Mouse (Mus musculus) left cerebral cortex, adult 18-20 months (tissue): ENCODE measurements around the gene Zfp60. TPM values are rescaled to one million over a fixed set of nuclear protein-coding genes. Genes with fewer than 3 reads are reported as not detected.

ENCODE experiments used
- DNase-seq, 2 experiments: peaks; one replicate each; pipeline ENCODE4 v3.0.0; 2021 to 2022; ENCODE audit warnings: low spot score in 2 of 2, mixed read lengths in 1 of 2
- long read RNA-seq, 2 experiments: library from polyadenylated mRNA; stranded (forward); transcript quantifications; one replicate each; pipeline ENCODE4 v2.0.0; 2021
- total RNA-seq, 2 experiments: library from RNA; stranded (reverse); gene quantifications; 2 replicates each; pipeline ENCODE4 v1.2.3; 2021

The Zfp60 gene
- 10 to 100 TPM; 35.7 to 36.0 TPM for total RNA-seq
- long read RNA-seq, experiment 1, full-length matches to known transcripts, result 10 of 13 reads
- long read RNA-seq, experiment 1, partial matches to known transcripts, result 0 of 13 reads
- long read RNA-seq, experiment 1, other reads (novel, unspliced or antisense), result 3 of 13 reads
- long read RNA-seq, experiment 2, full-length matches to known transcripts, result 4 of 7 reads
- long read RNA-seq, experiment 2, partial matches to known transcripts, result 0 of 7 reads
- long read RNA-seq, experiment 2, other reads (novel, unspliced or antisense), result 3 of 7 reads

DNA sequence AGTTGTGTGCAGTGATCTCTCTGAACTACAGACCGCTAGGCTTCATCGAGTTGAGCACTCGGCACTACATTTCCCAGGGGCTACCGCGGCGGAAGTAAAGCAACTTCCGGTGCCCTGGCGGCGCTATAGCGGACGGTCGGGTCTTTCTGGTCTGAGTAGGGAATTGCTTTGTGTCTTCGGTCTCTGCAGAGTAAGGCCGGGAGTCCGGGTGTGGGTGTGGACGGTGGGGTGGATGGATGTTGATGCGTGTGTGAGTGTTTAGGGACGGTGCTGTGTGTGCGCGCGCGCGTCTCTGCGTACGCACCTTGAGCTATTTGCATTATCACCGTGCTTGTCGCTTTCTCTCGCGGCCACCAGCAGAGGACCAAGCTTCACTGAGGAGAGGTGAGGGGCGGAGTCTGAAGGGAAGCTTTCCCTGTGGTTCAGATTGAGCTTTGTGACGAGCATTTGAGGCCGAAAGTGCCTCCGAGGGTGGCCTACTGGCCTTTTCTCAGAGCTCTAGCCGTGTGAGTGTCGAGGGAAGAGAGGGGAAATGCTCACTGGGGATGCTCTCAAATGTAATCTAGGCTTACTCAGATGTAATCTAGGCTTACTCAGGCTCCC lies at the start of gene Zfp60:
Zfp60 (plus strand) TSS at position 109 of the 603 bp plus-strand sequence.
- peak; percentile 85 to 88 for DNase-seq

GRCm38 (mm10) chr7:27683218-27683617 lies 48.0 kb upstream of the Zfp60 start:
- DNase-seq, result no peak

DNA sequence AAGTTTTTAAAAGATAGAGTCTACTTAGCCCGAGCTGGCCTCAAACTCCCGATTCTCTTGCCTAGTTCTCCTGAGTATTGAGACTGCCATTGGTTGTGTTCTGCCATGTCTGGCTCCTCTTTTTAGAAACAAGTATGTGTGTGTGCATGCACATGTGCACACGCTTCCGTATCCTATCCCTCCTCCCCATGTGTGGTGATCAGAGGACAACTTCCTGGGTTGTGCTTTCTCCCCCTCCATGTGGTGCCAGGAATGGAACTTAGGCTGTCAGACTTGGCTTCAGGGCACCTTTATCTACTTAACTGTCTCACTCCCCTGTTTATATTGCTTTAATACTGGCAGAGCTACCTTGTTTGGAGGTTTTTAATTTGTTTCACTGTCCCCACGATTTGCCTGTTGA lies 46.0 kb upstream of the Zfp60 start:
- no peak for DNase-seq

DNA sequence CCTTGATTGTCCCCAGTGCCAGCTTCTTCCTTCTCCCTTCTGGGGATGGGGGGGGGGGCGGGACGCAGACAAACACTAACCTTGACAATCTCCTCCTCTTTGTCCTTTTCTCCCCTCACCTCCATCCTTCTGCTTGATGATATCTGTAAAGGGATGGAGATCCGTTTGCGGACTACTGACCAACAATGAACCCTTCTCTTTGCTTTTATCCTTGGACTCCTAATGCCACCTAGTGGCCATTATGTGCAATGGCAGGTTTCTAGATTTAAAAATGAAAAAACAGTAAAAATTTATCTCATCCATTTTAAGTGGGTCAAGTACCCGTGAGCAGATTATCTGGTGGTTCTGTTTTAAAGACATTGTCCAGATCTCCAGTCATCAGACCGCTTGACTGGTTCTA lies 45.5 kb upstream of the Zfp60 start:
- DNase-seq, result no peak

DNA sequence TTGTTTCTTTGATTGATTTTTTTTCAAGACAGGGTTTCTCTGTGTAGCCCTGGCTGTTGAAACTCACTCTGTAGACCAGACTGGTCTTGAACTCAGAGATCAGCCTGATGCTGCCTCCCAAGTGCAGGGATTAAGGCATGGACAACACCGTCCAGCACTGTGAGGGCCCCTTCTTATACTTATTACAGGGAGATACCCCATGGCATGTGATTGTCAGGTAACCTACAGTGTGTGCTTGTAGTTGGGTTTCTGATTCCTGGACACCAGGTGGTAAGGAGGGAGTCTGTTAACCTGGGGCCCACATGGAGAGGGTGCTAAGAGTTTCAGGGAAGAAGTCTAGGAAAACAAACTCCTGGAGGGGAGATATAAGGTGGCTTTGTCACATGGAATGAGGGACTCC lies 44.1 kb upstream of the Zfp60 start:
- no peak for DNase-seq

DNA sequence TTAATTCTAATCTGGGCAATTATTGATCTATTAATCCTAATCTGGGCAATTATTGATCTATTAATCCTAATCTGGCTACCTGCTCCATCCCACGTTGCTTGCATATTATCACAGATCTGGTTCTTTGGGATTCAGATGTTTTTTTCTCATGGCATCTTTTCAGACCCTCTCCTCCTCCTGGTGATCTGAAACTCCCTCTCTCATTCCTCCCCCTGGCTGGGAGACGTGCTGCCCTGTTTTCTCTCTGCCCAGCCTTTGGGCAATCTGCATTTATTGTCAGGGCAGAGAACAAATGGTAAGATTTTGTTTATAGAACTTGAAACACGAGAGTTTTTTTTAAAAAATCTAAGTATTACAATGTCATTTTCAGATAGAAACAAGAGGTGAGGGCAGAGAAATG lies 43.4 kb upstream of the Zfp60 start:
- DNase-seq, result no peak

DNA sequence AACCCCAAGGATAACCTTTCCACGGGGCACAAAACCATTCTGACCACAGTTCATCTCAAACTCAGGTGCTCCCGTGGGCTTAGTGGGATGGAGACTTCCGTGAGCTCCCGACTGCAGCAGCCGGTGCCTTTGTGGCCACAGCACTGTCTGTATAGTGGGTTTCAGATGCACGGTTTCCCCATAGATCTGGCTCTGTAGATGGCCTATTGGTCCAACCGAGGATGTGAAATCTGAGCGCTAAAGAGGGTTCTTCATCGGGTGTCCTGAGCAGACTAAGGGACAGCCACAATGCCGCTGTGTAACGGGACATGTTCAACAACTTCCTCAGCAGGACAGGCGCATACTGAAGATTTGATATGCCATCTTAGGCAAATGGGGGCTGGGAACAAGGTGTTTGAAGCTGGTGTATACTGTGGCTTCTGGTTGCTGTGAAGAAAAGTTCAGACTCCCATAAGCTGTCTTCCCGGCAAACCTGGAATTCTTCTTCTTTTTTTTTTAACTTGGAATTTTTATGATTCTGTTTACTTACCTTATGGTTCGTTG lies 42.9 kb upstream of the Zfp60 start:
- no peak for DNase-seq

GRCm38 (mm10) chr7:27688815-27689612 lies 42.2 kb upstream of the Zfp60 start, which contains the start of gene Zfp607b:
Zfp607b (plus strand) TSS chr7:27689340.
- peak; percentile 91 to 93 for DNase-seq

DNA sequence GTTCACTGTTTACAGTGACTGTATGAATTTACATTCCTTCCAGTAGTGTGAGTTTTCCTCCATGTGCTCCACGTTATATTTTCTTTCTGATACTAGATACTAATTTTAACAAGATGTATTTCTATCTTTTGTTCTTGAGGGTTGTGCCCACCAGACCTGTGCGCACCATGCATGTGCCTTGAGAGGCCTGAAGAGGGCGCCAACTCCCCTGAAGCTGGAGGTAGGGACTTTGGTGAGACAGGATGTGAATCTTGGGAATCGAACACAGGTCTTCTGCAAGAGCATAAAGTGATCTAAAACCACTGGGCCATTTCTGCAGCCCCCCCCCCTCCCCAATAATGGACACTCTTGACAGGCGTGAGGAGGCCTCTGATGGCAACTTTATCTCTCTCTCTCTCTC lies 40.1 kb upstream of the Zfp60 start:
- DNase-seq, result peak in 1 of 2 experiments; percentile 33

- no peak for DNase-seq
These were observed 34.5 kb upstream of the Zfp60 start for GRCm38 (mm10) chr7:27696711-27697110.

GRCm38 (mm10) chr7:27710402-27710801 lies 20.8 kb upstream of the Zfp60 start:
- DNase-seq, result peak in 1 of 2 experiments; percentile 29

- no peak for DNase-seq
These were observed 9.2 kb upstream of the Zfp60 start for GRCm38 (mm10) chr7:27721951-27722350.

- DNase-seq, result peak; percentile 32 to 50
These were observed 5.3 kb upstream of the Zfp60 start for GRCm38 (mm10) chr7:27725566-27726538.

GRCm38 (mm10) chr7:27727471-27727870 lies 3.7 kb upstream of the Zfp60 start:
- no peak for DNase-seq

DNA sequence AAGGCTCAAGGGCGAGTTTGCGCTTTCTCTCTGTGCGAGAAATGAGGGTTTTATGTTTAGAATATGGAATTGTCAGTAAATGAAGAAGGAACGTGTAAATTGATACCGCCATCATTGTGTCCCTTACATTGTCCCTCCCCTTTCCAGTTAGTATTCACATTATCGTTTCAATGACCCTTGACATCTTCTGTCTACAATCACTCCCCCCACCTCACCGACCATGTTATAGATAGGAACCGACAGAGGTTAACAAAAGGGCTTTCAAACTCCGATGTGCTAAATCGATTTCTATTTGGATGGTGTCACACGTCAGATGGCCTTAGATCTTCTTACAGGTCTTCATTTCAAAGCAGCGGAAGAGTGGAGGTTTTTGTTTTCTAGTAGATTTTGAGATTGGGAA lies 757 bp downstream of the Zfp60 start:
- no peak for DNase-seq

- DNase-seq, result no peak
These were observed 1.3 kb downstream of the Zfp60 start for GRCm38 (mm10) chr7:27732508-27732907.

DNA sequence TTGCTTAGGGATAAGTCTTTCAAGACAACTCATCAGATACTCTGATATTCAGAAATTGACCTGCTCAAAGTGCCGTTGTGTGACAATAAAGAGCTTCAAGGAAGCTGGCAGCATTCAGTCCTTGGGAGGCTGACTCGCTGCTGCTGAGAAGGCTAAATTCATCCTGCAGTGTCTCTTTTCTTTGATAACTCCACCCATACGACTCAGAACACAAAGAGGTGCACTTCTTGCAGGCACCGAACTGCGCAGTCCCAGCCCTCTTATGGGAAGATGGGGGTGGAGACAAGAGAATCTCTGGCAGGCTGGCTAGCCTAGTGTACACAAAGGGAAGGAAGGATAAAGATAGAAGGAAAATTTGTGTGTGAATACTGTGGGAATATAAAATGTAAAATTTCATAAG lies 4.3 kb downstream of the Zfp60 start:
- peak in 1 of 2 experiments; percentile 24 for DNase-seq

DNA sequence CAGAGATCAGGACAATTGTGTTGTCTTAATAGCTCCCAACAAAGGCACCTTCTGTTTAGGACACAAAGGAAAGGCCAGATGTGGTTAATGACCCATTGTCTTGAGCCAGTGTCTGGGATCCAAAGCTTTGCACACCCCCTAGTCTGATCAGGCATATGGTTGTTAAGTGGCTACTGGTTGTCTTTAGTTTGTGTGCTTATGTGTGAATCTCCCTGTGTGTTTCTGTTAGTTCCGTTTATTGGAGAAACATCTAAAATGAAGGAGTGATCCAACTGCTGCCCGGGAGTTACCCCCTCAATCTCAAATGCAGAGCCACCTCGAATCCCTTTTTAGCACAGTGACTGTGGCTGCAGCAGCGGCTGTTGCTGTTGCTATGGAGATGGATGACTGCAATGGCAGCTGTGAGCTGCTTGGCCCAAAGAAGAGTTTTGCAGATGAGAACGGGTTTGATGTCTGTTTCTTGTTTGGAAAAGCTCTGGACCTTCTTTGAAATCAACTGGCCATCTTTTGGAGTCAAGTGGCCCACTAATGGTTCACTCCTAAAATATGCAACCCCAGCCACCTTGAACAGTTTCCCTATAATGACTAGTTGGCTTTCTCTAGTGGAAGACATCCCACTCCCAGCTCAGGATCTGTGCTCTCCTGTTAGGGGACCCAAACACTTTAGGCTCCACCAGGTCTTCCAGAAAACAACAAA lies 25.3 kb downstream of the Zfp60 start:
- DNase-seq, result no peak

DNA sequence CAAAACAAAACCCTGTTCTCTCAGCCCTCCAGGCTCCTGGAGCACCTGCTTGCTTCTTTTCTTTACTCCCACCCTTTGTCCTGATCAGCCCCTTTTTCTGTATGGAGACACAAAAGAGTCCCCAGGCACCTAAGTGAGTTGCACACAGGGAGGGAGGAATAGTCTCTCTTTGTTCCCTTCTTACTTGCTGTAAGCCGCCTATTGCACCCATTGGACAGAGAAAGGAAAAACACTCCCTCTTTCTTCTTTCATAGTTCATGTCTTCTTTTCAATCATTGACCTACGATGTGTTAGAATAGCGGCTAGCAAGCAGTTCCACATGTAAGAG lies 25.8 kb downstream of the Zfp60 start:
- no peak for DNase-seq
